Mouse (Mus musculus): ENCODE data around the gene Tnc.

Gene Tnc

GRCm38 (mm10) chr4:64025591-64025990 is 21.2 kb downstream of the Tnc start:
- no peak for DNase-seq (ENCODE audit: low read depth, low spot score)

- no peak for DNase-seq (ENCODE audit: low read depth, low spot score)
Measured at GRCm38 (mm10) chr4:64024041-64024779, 22.6 kb downstream of the Tnc start.

GRCm38 (mm10) chr4:64020930-64021589 is 25.8 kb downstream of the Tnc start:
- no peak for DNase-seq (ENCODE audit: low read depth, low spot score)

- no peak for DNase-seq (ENCODE audit: low read depth, low spot score)
Measured at GRCm38 (mm10) chr4:64020151-64020550, 26.7 kb downstream of the Tnc start.

- DNase-seq (ENCODE audit: low read depth, low spot score) = no peak
Measured at GRCm38 (mm10) chr4:64011308-64011707, 35.5 kb downstream of the Tnc start.

- DNase-seq (ENCODE audit: low read depth, low spot score) = no peak
Measured at GRCm38 (mm10) chr4:64009936-64010335, 36.9 kb downstream of the Tnc start.

- no peak for DNase-seq (ENCODE audit: low read depth, low spot score)
Measured at GRCm38 (mm10) chr4:64005198-64005597, 41.6 kb downstream of the Tnc start.

- no peak for DNase-seq (ENCODE audit: low read depth, low spot score)
Measured at GRCm38 (mm10) chr4:64003677-64004076, 43.1 kb downstream of the Tnc start.

GRCm38 (mm10) chr4:64002168-64002567 is 44.6 kb downstream of the Tnc start:
- DNase-seq (ENCODE audit: low read depth, low spot score) = no peak

- DNase-seq (ENCODE audit: low read depth, low spot score) = no peak
Measured at GRCm38 (mm10) chr4:64000788-64001187, 46.0 kb downstream of the Tnc start.

- DNase-seq (ENCODE audit: low read depth, low spot score) = no peak
Measured at GRCm38 (mm10) chr4:64000293-64000692, 46.5 kb downstream of the Tnc start.

GRCm38 (mm10) chr4:63993462-63994113 is 53.2 kb downstream of the Tnc start:
- DNase-seq (ENCODE audit: low read depth, low spot score) = no peak

- DNase-seq (ENCODE audit: low read depth, low spot score) = no peak
Measured at GRCm38 (mm10) chr4:63990216-63990615, 56.6 kb downstream of the Tnc start.

GRCm38 (mm10) chr4:63988090-63988489 is 58.7 kb downstream of the Tnc start:
- DNase-seq (ENCODE audit: low read depth, low spot score) = no peak

GRCm38 (mm10) chr4:63986576-63986975 is 60.2 kb downstream of the Tnc start:
- no peak for DNase-seq (ENCODE audit: low read depth, low spot score)

GRCm38 (mm10) chr4:63983098-63983445 is 63.7 kb downstream of the Tnc start:
- DNase-seq (ENCODE audit: low read depth, low spot score) = no peak

- DNase-seq (ENCODE audit: low read depth, low spot score) = no peak
Measured at GRCm38 (mm10) chr4:63982425-63983097, 64.3 kb downstream of the Tnc start.

- no peak for DNase-seq (ENCODE audit: low read depth, low spot score)
Measured at GRCm38 (mm10) chr4:63980211-63980794, 66.5 kb downstream of the Tnc start.

GRCm38 (mm10) chr4:63979635-63980034 is 67.2 kb downstream of the Tnc start:
- no peak for DNase-seq (ENCODE audit: low read depth, low spot score)

- DNase-seq (ENCODE audit: low read depth, low spot score) = no peak
Measured at GRCm38 (mm10) chr4:63972536-63972935, 74.3 kb downstream of the Tnc start.

GRCm38 (mm10) chr4:63971762-63972161 is 75.1 kb downstream of the Tnc start:
- no peak for DNase-seq (ENCODE audit: low read depth, low spot score)

- DNase-seq (ENCODE audit: low read depth, low spot score) = no peak
Measured at GRCm38 (mm10) chr4:63970925-63971324, 75.9 kb downstream of the Tnc start.

Data from brain, embryonic 18.5 days (tissue).